ENCODE assay signal across 8 mouse cellular contexts in genomic region chr9:84281610-84282009, GRCm38 (mm10).
DNase-seq lines count a peak whose midpoint lies in the region; ATAC-seq and TF ChIP-seq lines count a peak whose summit lies in the region.

No protein-coding gene starts in this region.

- DNase-seq in frontal cortex, postnatal 14 days (ENCODE audit: low spot score in 2 of 2), result no peak
- DNase-seq in 416B (ENCODE audit: low read depth), result peak; percentile 93
- DNase-seq in fat pad, adult 2 months (ENCODE audit: extremely low read depth, low read depth, low spot score), result peak; percentile 8
- DNase-seq in lung, postnatal 0 days (ENCODE audit: low spot score), result peak; percentile 86
- no peak for DNase-seq in ovary, postnatal 14 days (ENCODE audit: low spot score)
- no peak for DNase-seq in gastrocnemius, postnatal 10 days

- WGBS in lung, postnatal 0 days, result 24% methylated on average over 3 of the region's 3 CpGs

- H3K36me3 ChIP-seq in lung, postnatal 0 days (ENCODE audit: insufficient read depth, low read length), result no peaks in the 10 kb centered on the region

- no peaks in the 10 kb centered on the region for H3K4me1 ChIP-seq in lung, postnatal 0 days (ENCODE audit: insufficient read depth, low read depth, low read length)

- no peak overlapping the region for H3K27ac ChIP-seq in lung, postnatal 0 days (ENCODE audit: low read length)

- peak; percentile 79 for ATAC-seq in frontal cortex, adult (ENCODE audit: low TSS enrichment)
- ATAC-seq in lung, postnatal 0 days, result peak; percentile 87
- ATAC-seq in cerebellum, adult (ENCODE audit: insufficient number of reproducible peaks, low FRiP score, low TSS enrichment), result no peak

- H3K4me3 ChIP-seq in lung, postnatal 0 days (ENCODE audit: low read depth, low read length), result no peak overlapping the region

- no peaks in the 10 kb centered on the region for H3K9me3 ChIP-seq in lung, postnatal 0 days (ENCODE audit: low read length)

- H3K4me2 ChIP-seq in lung, postnatal 0 days (replicated peaks; ENCODE audit: low read depth, low read length), result no peak overlapping the region

- H3K27me3 ChIP-seq in lung, postnatal 0 days (replicated peaks; ENCODE audit: insufficient read depth, low read length), result no peaks in the 10 kb centered on the region

- TF ChIP-seq EP300 in lung, postnatal 0 days (IDR thresholded peaks at IDR 0.05), result peak; percentile 74

- H3K9ac ChIP-seq in lung, postnatal 0 days (replicated peaks; ENCODE audit: low read depth), result no peak overlapping the region

- TF ChIP-seq CTCF in lung, postnatal 0 days (IDR thresholded peaks at IDR 0.05), result no peak

Comparison
In these comparisons a context has a peak if more than half of its experiments do, and no peak if none do; other contexts are left out.
1. DNase-seq: peak in 416B (single experiment), fat pad, adult 2 months (single experiment) and lung, postnatal 0 days (single experiment); none in frontal cortex, postnatal 14 days (0 of 2), ovary, postnatal 14 days (single experiment) and gastrocnemius, postnatal 10 days (single experiment).